Mouse (Mus musculus) spleen, adult 2 months (tissue): ENCODE data around the gene Pfn3.

ENCODE experiments used
- CTCF ChIP-seq: fragments of 200-500 bp; IDR thresholded peaks from 2 replicates; pipeline ENCODE4 v1.5.1; 2011; ENCODE audit warnings: mild to moderate bottlenecking, inconsistent platforms; ENCODE audit not compliant: insufficient read depth, insufficient read length, insufficient replicate concordance; ENCODE audit errors: extremely low read depth
- POLR2A ChIP-seq: fragments of 200-500 bp; IDR thresholded peaks from 2 replicates; pipeline ENCODE4 v1.6.1; 2011; ENCODE audit warnings: low read depth, low read length, inconsistent platforms

DNA sequence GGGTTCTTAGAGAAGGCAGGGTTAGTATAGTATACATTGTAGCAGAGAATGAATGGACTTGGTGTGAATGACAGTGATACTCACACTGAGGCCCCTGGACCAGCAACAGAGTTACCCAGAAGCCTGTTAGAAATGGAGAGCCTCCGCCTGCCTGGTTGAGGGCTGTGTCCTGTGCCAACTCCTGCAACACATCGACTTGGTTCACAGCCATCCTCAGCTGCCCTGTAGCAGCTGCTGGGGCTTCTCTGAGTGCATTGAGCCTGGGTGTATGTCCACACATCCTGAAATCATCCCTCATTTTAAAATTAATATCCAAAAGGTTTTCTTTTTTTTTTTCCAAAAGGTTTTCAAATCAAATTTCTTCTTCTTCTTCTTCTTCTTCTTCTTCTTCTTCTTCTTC, 39.2 kb downstream of the Pfn3 start:
- TF ChIP-seq POLR2A (no peak), CTCF (no peak)
